Mouse (Mus musculus): ENCODE measurements around the gene Mief2. TPM values are rescaled to one million over a fixed set of nuclear protein-coding genes. Genes with fewer than 3 reads are reported as not detected.

Gene Mief2
- total RNA-seq, 4 experiments from 2014 or later: 36.9 to 41.2 (median 38.8) TPM

GRCm38 (mm10) chr11:60777801-60778370 lies 49.7 kb downstream of the Mief2 start:
- no peak for DNase-seq

GRCm38 (mm10) chr11:60779673-60780189 lies 51.5 kb downstream of the Mief2 start:
- DNase-seq: no peak

Small RNA genes within 50 kb of the gene (microRNA-seq; reads per million reads assigned to microRNA genes)
- gene Mir5100: 0.88 to 1.8 reads per million in 2 experiments

Other genes starting within 250 kb of the Mief2 start
- gene Alkbh5, start 192.0 kb upstream of the Mief2 start, total RNA-seq (2022): 100 to 1,000 TPM; 111 to 122 (median 113) TPM
- gene Llgl1, start 28.7 kb upstream of the Mief2 start, total RNA-seq (2022): 10 to 100 TPM; 26.4 to 39.3 (median 32.0) TPM
- 100 to 1,000 TPM; 162 to 185 (median 177) TPM for gene Flii, start 1.1 kb upstream of the Mief2 start, total RNA-seq (2022)
- gene Top3a, start 49.0 kb downstream of the Mief2 start, total RNA-seq (2022): 10 to 100 TPM; 11.9 to 15.8 (median 14.6) TPM
- 10 to 100 TPM; 23.3 to 30.1 (median 27.3) TPM for gene Smcr8, start 49.1 kb downstream of the Mief2 start, total RNA-seq (2022)
- gene Shmt1, start 83.3 kb downstream of the Mief2 start, total RNA-seq (2022): 100 to 1,000 TPM in 1 of 4 experiments, 10 to 100 TPM in 3; 38.4 to 111 (median 73.2) TPM
- 10 to 100 TPM; 36.0 to 44.8 (median 40.3) TPM for gene Dhrs7b, start 102.2 kb downstream of the Mief2 start, total RNA-seq (2022)
- gene Tmem11, start 150.9 kb downstream of the Mief2 start, total RNA-seq (2022): 10 to 100 TPM; 33.6 to 47.6 (median 38.0) TPM
- gene Natd1, start 186.4 kb downstream of the Mief2 start, total RNA-seq (2022): 10 to 100 TPM; 22.4 to 27.7 (median 25.4) TPM
- gene Map2k3, start 203.6 kb downstream of the Mief2 start, total RNA-seq (2022): 100 to 1,000 TPM in 3 of 4 experiments, 10 to 100 TPM in 1; 99.8 to 162 (median 122) TPM

All from adrenal gland, adult 8-10 months (tissue).